Mouse (Mus musculus) adipocyte (in vitro differentiated cells): ENCODE data around the gene Men1.
A peak's percentile ranks its signal among the peaks of the same experiment; 100 is the strongest.
"Not testable (repeated sequence)": the region's sequence is repeated elsewhere in the genome, so short reads cannot be mapped to it uniquely, and the experiment has no call there.

Experiments used
- DNase-seq: peaks from one replicate; pipeline ENCODE4 v3.0.0-alpha.2; 2016; ENCODE audit warnings: low spot score

The Men1 gene

GRCm38 (mm10) chr19:6334673-6335457 is at the start of gene Men1:
Men1 (plus strand) TSS chr19:6334979.
- DNase-seq, result peak; percentile 99

- DNase-seq, result no peak
These were observed 49.6 kb upstream of the Men1 start for GRCm38 (mm10) chr19:6285226-6285625.

GRCm38 (mm10) chr19:6285632-6286433 is 48.9 kb upstream of the Men1 start:
- DNase-seq, result no peak

GRCm38 (mm10) chr19:6286434-6287401 is 48.1 kb upstream of the Men1 start:
- peak; percentile 51 for DNase-seq

GRCm38 (mm10) chr19:6288236-6288894 is 46.4 kb upstream of the Men1 start:
- DNase-seq, result no peak

GRCm38 (mm10) chr19:6289696-6290238 is 45.0 kb upstream of the Men1 start:
- no peak for DNase-seq

GRCm38 (mm10) chr19:6290720-6291116 is 44.1 kb upstream of the Men1 start:
- DNase-seq, result not testable (repeated sequence)

- DNase-seq, result no peak
These were observed 43.5 kb upstream of the Men1 start for GRCm38 (mm10) chr19:6291117-6291781.

- no peak for DNase-seq
These were observed 42.5 kb upstream of the Men1 start for GRCm38 (mm10) chr19:6292262-6292661.

- DNase-seq, result no peak
These were observed 40.5 kb upstream of the Men1 start for GRCm38 (mm10) chr19:6294301-6294700.

- DNase-seq, result no peak
These were observed 38.1 kb upstream of the Men1 start for GRCm38 (mm10) chr19:6296551-6297210.

GRCm38 (mm10) chr19:6297641-6298040 is 37.1 kb upstream of the Men1 start:
- peak; percentile 46 for DNase-seq

GRCm38 (mm10) chr19:6299003-6299402 is 35.8 kb upstream of the Men1 start:
- DNase-seq, result no peak

- DNase-seq, result no peak
These were observed 35.1 kb upstream of the Men1 start for GRCm38 (mm10) chr19:6299450-6300267.

GRCm38 (mm10) chr19:6300402-6300841 is 34.4 kb upstream of the Men1 start:
- no peak for DNase-seq

GRCm38 (mm10) chr19:6302114-6302513 is 32.7 kb upstream of the Men1 start:
- no peak for DNase-seq

- no peak for DNase-seq
These were observed 32.3 kb upstream of the Men1 start for GRCm38 (mm10) chr19:6302522-6302921.

- peak; percentile 69 for DNase-seq
These were observed 30.9 kb upstream of the Men1 start for GRCm38 (mm10) chr19:6303831-6304230.
